Mouse (Mus musculus) liver, embryonic 14.5 days (tissue): ENCODE results near the gene Pde8b.

Source experiments
- CTCF ChIP-seq: IDR thresholded peaks from 2 replicates; pipeline ENCODE4 v1.5.1; 2016; ENCODE audit warnings: antibody characterized with exemption, low read depth, control low read depth
- EP300 ChIP-seq: IDR thresholded peaks from 2 replicates; pipeline ENCODE4 v1.6.1; 2016; ENCODE audit warnings: antibody characterized with exemption, low read depth

- TF ChIP-seq CTCF (no peak), EP300 (no peak)
These were observed 7.1 kb downstream of the Pde8b start for GRCm38 (mm10) chr13:95243026-95243425.
